Mouse (Mus musculus) layer of hippocampus, adult 6 months (tissue): ENCODE data around the gene Mlh1. TPM values are rescaled to one million over a fixed set of nuclear protein-coding genes. Genes with fewer than 3 reads are reported as not detected.

Experiments used
- long read RNA-seq, 2 experiments: library from polyadenylated mRNA; unstranded; transcript quantifications; one replicate each; pipeline ENCODE4 v2.0.0; 2019 to 2020
- polyA plus RNA-seq: library from polyadenylated mRNA; unstranded; fragments of <200 nt; fragmentation: Nextera tagmentation; gene quantifications from 2 replicates; pipeline ENCODE4 v1.2.3, GENCODE M21; 2021

The Mlh1 gene
- polyA plus RNA-seq: 4.8 and 6.1 TPM in 2 replicates
- long read RNA-seq, experiment 1, transcript Mlh1-201 (19 exons, 2,754 nt): major isoform, 7 of 13 reads
- long read RNA-seq, experiment 1, partial matches to known transcripts: 2 of 13 reads
- long read RNA-seq, experiment 1, other reads (novel, unspliced or antisense): 4 of 13 reads
- long read RNA-seq, experiment 2, transcript Mlh1-201 (19 exons, 2,754 nt): major isoform, 29 of 49 reads
- long read RNA-seq, experiment 2, partial matches to known transcripts: 2 of 49 reads
- long read RNA-seq, experiment 2, other reads (novel, unspliced or antisense): 17 of 49 reads

GRCm38 (mm10) chr9:111271434-111272160, at the start of gene Mlh1, which contains the start of gene Epm2aip1:
Mlh1 (minus strand) TSS chr9:111271791.
Epm2aip1 (plus strand) TSS chr9:111271929.

GRCm38 (mm10) chr9:111311031-111311842, 39.6 kb upstream of the Mlh1 start, which contains the start of gene Trank1:
Trank1 (plus strand) TSS chr9:111311739.

Other genes starting within 250 kb of the Mlh1 start
- 1.5 and 1.7 TPM in 2 replicates for gene Ccrl2, start 214.3 kb downstream of the Mlh1 start, polyA plus RNA-seq
- 25.2 and 26.5 TPM in 2 replicates for gene Lrrfip2, start 154.2 kb downstream of the Mlh1 start, polyA plus RNA-seq
- 18.4 and 23.5 TPM in 2 replicates for gene Epm2aip1, start 138 bp upstream of the Mlh1 start, polyA plus RNA-seq
- gene Trank1, start 39.9 kb upstream of the Mlh1 start, polyA plus RNA-seq: 7.8 and 13.6 TPM in 2 replicates
- gene Dclk3, start 167.3 kb upstream of the Mlh1 start, polyA plus RNA-seq: 6.6 and 7.3 TPM in 2 replicates